Mouse (Mus musculus) retina, adult 2 months (tissue): ENCODE results near the gene Trpc7.

Experiments used
- DNase-seq: peaks from one replicate; pipeline ENCODE4 v3.0.0-alpha.2; 2012; ENCODE audit warnings: low read depth, low spot score

The Trpc7 gene

DNA sequence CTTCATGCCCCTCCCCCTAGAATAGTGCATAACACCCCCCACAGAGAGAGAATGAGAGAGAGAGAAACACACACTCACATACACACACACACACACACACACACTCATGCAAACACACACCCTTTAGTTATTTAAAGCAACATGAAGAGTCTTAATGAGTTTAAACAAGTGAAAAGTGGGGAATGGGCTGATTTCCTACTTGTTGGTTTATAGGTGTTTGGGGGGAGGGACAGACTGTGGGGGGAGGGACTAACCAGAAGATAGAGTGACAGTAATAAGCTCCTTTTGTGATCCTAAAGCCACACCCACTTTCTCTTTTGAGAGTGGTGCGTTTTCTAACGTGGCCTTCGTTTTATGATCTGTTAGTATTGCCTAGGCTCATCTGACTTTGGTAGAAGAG, at the start of gene Trpc7:
TSS of gene Trpc7 (minus strand) at position 101 of the 400 bp plus-strand sequence.
- no peak for DNase-seq

- no peak for DNase-seq
These were observed 43.5 kb upstream of the Trpc7 start for GRCm38 (mm10) chr13:56939261-56939660.

DNA sequence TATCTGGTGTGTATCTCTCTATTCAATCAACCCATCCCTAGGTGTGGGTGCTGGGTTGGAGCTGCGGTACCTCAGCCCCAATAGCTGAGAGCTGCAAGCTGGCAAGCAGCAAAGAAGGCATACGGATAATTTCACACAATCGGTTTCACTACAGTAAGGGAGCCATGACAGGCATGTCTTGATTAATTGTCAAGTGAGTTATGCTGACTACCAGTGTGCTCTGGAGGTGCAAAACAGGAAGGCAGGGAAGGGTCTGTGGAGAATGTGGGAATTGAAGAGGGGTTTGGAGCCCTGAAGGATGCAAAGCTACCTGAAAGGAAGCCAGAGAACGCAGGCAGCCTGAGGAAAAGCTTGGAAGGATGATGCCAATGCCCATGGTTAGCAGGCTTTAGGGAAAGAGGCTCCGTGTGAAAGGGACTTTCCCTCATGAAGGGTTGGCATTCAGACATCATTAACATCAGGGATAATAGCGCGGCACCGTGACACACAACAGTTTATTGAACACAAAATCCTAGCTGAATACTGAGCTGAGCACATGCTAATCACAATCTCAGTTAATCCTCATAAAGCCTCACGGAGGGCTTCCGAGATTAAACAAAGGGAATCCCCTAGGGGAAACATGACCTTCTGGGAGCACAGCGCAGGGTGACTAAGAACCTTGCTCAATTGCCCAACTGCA, 38.2 kb upstream of the Trpc7 start:
- peak; percentile 13 for DNase-seq

DNA sequence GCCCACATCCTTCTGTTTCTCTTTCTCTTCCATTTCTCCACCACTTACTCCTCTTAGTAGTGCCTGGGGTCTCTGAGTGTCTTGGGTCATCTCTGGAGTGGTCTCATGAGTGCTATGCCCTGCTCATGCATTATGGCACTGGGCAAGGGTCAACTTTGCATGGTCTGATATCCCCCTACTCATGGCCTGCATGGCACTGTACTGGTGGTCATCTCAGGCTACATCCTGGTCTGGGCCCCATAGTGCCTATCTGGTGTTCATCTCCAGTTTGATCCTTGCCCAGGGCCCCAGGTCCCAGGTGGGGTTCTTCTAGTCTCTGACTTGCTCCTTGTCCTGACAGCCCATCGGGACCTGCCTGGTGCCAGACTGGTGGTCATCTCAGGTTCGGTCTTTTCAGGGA, 34.6 kb upstream of the Trpc7 start:
- no peak for DNase-seq

DNA sequence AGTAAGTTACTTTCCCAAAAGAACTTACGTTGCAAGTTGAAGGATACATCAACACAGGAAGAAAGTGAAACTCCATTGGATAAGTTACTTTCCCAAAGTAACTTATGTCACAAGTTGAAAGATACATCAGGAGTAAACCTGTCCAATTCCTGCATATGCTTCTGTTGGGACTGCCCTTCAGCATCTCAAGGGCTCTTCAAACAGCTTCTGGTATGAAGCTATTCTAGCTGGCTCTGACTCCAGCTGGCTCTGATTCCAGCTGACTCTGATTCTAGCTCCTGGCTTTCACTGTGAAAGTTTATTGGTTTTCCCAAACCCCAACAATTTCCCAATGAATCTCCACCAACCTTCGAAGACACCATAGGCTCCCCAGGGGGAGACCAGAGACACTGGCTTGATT, 27.2 kb upstream of the Trpc7 start:
- DNase-seq = no peak

DNA sequence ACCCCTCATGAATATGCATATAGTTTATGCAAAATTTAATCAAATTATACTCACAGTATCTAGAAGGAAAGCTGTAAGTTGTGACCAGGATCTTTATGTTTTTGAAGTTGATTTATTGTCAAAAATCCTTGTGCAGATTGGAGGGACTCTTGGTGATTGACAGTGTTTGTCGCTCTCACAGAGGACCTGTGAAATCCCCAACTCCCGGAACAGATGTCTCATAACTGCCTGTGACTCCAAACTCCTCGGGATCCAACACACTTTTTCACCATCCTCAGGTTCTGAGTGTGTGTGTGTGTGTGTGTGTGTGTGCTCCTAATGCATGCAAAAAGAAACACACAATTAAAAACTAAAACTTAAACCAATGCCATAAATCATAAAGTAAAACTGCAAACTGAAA, 25.5 kb upstream of the Trpc7 start:
- no peak for DNase-seq

DNA sequence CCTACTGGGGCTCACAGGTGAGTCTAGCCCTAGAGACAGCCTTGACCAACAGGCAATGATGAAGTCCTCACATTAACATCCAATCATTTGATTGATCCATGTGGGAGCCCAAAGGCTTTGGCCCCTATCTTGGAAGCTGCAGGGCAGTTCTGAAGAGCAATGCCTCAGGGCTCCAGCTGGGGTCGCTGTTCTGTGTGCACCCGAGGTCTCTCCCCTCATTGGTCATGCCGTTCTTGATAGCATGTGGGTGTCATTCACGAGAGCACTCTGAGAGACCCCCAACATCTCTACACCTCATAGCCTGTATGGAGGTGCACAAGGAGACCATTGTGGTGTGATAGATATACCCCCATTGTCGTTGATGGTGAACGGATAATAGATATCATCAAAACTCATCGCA, 18.9 kb upstream of the Trpc7 start:
- no peak for DNase-seq

DNA sequence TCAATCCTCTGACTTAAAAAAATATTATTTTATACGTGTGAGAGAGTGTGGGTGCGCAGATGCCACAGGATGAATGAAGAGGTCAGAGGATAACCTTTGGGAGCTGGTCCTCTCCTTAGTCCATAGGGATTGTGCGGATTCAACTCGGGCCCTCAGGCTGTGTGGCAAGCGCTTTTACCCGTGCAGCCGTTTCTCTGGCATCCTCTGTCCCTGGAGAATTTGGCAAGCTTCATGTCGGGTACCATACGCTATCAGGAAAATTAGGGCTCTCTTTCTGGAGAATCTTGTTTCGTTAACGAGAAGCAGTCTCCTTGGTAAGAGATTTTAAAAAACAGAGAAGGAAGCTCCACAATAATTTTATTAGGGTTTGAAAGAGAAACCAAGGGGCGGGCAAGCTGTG, 15.3 kb upstream of the Trpc7 start:
- no peak for DNase-seq

GRCm38 (mm10) chr13:56895386-56895785, 407 bp downstream of the Trpc7 start:
- no peak for DNase-seq

DNA sequence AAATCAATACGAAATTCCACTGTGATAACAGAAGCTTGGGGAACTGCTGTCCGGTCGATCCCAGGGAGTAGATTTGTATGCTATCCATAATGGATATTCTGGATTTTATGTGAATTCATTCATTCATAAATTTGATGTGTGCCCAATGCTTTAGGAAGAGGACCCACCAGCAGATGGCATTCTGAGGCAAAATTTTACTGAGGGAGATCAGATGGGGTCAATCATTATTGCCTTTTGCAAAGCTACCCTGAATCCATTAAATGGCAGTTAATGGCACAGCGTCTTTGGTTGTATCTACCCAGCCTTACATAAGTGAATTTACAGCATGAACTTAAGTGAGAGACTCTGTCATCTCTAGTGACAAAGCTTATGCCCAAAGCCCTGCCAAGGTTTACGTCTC, 1.2 kb downstream of the Trpc7 start:
- no peak for DNase-seq

- DNase-seq = no peak
These were observed 5.9 kb downstream of the Trpc7 start for GRCm38 (mm10) chr13:56889888-56890287.

DNA sequence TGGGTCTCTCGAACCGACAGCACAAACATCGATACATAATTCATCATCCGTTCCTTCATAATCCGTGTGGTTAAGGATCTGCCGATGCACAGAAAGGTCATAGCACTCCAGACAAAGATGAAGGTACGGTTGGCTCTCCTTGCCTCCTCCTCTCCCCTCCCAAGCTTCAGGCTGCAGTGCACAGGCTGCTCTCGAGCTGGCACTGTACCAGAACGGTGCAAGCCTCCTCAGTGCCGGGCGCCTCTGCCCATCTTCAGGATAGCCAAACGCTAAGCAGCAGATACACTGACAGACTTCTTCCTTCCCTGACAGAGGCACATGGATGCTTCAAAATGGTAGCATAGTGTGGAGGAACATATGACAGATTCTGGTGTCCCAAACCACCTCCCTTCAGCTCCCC, 12.9 kb downstream of the Trpc7 start:
- DNase-seq = no peak

DNA sequence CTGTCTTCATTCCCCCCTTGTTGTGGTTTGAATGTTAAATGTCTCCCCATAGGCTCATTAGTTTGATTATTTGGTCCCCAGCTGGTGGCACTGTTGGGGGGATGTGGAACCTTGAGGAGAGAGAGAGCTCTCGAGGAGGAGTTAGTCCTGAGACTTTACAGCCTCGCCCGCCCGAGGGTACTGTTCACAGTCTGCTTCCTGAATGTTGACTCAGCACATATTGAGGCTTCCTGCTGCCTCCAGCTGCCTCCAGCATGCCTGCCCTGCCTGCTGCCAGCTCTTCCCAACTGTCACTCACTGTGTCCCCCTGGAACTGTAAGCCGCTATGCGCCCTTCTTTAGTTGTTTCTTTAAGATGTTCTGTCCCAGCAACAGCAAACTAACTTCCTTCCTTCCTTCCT, 31.2 kb downstream of the Trpc7 start:
- DNase-seq = no peak

GRCm38 (mm10) chr13:56862011-56862410, 33.8 kb downstream of the Trpc7 start:
- DNase-seq = no peak

GRCm38 (mm10) chr13:56854506-56854905, 41.3 kb downstream of the Trpc7 start:
- no peak for DNase-seq

- DNase-seq = no peak
These were observed 42.4 kb downstream of the Trpc7 start for GRCm38 (mm10) chr13:56853436-56853835.

DNA sequence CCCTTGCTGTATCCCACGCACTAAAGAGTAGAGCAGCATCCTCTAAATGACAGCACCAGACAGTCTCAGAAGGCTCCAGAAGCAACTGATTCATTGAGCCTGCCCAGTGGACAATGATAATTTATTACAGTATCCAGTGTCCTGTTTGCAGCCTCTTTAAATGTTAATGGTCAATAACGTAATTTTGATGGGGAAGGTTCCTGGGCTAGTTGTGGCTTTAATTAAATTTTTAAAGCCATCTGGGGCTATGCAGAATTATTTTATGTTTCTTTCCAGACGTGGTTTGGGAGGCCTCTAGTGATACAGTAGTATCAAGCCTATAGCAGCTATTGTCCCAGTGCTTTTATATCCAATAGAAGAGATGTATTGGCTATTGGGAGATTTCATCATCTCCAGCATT, 49.9 kb downstream of the Trpc7 start:
- no peak for DNase-seq

DNA sequence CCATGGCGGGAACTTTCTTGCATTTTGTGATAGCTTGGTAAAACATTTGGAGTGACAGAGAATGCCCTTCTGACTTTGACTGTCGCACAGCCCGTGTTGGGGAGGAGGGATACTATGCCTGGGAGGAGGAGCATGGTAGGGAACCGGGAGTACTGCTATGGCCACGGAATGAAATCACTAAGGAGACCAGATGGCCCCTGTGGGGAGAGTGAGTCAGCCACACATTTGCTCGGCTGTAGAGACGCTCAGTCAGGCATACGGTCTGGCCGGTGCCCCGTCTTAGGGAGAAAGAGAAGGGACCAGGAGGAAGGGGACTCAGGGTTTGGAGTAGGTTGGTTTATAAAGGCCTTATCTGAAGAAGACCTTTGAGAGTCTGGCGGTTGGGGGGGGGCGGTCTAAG, 80.3 kb downstream of the Trpc7 start:
- no peak for DNase-seq

- DNase-seq = peak; percentile 47
These were observed 88.9 kb downstream of the Trpc7 start for GRCm38 (mm10) chr13:56806776-56807490.

GRCm38 (mm10) chr13:56805131-56805530, 90.7 kb downstream of the Trpc7 start:
- no peak for DNase-seq

DNA sequence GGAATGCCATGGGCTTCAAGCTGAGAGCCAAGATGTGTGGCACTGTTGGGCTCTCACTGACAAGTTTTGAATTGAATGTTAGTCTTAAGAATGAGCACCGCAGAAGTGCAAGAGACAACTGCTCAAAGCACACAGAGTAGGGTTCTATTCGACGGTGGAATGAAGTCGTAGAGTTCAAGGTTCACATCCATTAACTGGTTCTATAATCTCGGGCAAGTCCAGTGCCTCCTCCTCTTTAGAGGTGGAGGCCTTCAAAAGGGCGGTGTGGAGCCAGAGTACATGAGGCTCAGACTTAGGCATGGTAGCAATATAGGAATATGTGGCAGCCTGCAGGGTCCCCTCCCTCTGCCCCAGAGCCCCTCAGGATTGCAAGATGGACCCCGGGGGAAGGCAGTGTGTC, 98.3 kb downstream of the Trpc7 start:
- DNase-seq = no peak

GRCm38 (mm10) chr13:56795501-56795900, 100.3 kb downstream of the Trpc7 start:
- no peak for DNase-seq

DNA sequence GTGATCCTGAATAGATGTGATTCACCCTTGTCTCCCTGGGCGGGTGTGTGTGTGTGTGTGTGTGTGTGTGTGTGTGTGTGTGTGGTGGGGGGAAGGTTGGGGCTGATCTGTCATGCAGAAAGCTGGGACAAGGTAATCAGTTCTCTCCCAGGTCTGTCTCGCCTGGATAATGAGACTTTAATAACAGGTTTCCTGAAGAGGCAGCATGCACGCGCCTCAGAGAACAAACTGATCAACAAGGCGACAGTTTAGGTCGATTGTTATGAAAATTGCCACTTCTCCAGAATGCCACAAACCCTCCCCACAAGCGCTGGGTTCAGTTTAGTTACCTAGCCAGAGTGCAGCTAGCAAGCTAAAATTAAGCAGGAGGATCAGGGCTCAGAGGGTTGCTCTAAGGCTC, 101.4 kb downstream of the Trpc7 start:
- no peak for DNase-seq

DNA sequence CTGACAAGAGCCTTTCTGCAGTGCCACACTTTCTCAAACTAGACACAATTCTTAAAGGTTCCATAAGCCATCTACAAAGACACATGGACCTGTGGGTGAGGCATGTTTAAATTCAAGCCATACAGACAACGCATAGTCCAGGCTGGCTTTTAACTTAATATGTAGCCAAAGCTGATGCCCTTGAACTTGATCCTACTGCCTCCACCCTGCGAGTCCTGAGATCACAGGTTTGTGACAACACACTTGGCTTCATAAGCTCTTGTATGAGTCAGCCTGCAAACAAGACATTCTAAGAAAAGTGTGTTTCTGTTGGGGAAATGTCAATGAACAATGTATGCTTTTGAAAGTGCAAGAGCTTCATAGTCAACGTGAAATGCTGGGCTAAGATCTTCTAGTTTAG, 102.9 kb downstream of the Trpc7 start:
- no peak for DNase-seq
